Mouse (Mus musculus): ENCODE results near the gene Hist1h1a.

DNA sequence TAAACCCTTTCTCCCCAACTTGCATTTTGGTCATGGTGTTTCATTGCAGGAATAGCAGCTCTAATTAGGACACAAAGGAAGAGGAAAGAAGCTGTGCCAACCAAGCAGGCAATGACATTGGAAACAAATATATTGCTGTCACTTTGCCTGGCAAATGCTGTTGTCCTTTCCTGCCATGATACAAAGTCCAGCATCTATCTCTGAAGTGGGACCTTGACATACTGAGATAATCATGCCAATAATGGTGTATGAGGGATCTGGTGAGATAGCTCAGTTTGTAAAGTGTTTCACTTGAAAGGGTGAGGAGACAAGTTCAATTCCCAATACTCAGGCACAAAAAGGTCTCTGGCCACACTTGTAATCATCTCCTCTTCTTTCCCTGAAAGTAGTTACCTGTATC lies 3.3 kb downstream of the Hist1h1a start:
- TF ChIP-seq CTCF (IDR thresholded peaks at IDR 0.05; ENCODE audit: low read depth, low read length) (no peak), POLR2A (IDR thresholded peaks at IDR 0.05; ENCODE audit: borderline replicate concordance, low read depth, low read length) (no peak)

Measured in bone marrow macrophage, adult 2 months (primary cell).